Mouse (Mus musculus) frontal cortex, adult 2 months (tissue): ENCODE measurements around the gene Abtb1. TPM values are rescaled to one million over a fixed set of nuclear protein-coding genes. Genes with fewer than 3 reads are reported as not detected.

ENCODE experiments used
- DNase-seq, 2 experiments: peaks; one replicate each; pipeline ENCODE4 v3.0.0; 2022; ENCODE audit warnings: low spot score in 1 of 2; ENCODE audit errors: extremely low spot score in 1 of 2
- polyA plus RNA-seq: library from polyadenylated mRNA; depleted of rRNA; stranded (reverse); fragments of >200 nt; gene quantifications from 2 replicates; pipeline ENCODE4 v1.2.3, GENCODE M21; 2012

Abtb1 gene
- polyA plus RNA-seq, 1 experiment: 82.3 TPM

DNA sequence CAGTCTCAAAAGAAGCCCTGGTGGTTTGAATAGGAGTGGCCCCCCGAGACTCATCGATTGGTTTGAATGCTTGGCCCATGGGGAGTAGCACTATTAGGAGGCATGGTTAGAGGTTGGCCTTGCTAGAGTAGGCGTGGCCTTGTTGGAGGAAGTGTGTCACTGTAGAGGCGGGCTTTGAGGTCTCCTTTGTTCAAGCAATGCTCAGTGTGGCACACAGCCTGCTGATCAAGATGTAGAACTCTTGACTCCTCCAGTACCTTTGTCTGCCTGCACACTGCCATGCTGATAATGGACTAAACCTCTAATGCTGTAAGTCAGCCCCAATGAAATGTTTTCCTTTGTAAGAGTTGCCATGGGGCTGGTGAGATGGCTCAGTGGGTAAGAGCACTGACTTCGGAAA is 9.1 kb downstream of the Abtb1 start:
- no peak for DNase-seq

DNA sequence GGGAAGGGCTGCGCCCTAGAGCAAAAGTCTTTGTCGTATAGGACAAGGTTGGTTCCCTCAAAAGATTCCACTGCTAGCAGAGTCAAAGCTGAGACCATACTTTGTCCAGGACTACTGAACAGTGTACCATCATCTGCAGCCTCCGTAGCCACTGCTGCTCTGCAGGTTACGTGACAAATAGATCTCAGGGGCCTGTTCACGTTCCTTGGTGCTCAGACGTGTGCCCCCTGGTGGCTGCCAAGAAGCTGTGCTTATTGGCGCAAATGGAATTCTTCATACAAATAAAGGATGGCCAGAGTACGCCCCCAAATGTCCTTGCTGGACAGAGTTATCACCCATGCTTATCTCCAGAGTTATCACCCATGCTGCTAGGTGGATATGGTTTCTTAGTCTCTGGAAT is 10.3 kb downstream of the Abtb1 start:
- peak in 1 of 2 experiments; percentile 70 for DNase-seq

DNA sequence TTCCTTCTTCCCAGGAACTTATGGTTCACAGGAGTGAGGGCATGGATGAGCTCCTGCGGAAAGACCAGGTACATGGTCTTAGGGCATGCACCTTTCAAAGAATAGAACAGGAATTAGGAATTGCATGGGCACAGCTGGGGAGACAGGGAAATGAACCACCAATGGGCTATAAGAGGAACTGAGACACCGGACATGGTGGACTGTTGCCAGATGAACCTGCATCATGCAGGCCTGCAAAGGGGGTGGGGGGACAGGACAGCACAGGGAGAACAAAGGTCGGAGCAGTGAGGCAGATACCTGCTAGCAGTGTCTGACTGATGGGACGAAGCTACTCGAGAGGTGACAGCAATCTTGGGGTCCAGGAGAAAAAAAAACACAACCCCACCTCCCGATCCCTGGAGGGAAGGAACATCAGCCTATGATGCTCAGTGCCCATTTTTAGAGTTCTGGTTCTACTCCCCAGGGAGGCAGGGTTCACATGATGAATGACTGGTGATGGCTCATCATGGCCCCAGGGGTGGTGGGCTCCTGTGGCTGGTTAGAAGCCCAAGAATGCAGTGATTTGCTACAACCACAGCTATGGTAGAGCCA is 11.6 kb downstream of the Abtb1 start:
- no peak for DNase-seq

DNA sequence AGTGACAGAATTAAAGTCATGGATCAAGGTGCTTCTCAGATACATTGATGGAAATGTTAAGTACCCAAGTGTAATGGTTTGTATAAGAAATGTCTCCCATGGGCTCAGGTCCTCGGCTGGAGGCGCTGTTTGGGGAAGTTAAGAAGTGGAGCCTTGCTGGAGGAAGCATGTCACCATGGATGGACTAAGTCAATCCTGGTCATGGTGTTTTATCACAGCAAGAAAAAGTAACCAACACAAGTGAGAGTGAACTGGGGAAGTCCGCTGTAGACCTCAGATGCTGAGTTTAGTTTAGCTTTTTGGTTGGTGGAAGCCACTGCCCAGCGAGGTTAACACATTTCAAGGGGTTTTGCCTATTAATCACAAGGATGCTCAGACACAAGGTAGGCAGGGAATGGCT is 12.2 kb downstream of the Abtb1 start:
- DNase-seq: no peak

DNA sequence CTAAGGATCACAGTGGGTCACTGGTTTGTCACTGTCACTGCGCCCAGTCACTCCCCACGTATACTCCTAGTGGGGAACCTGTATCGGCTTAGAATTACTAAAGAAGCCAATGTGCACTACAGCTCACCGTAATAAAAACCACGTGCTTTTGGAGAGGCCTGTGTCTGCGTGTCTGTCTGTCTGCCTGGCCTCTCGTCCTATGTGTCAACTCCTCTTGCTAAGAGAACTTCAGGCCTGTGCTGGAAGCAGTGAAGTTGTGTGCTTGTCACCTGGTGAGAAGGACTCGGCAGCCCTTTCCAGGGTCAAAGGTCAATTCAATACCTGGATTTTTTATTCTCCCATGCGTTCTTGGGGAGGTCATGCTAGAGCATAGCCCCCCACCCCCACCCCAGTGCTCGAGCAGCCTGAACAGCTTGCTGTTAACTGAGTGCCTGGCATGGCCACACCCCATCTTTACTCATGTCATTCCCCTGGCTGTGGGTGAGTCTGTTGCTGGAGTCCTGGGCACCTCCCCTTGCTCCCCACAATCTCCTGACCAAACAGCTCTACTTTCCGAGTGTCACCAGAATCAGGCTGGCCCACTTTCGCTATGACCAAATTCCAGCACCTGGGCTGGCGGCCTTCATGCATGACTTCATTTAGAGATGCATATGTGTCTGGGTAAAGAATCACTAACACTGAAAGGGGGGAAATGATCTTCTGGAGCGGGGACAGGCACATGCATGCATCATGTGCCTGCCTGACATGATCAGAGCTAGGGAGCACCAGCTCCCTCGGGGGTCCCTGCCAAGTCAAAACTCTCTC is 13.4 kb downstream of the Abtb1 start:
- no peak for DNase-seq

DNA sequence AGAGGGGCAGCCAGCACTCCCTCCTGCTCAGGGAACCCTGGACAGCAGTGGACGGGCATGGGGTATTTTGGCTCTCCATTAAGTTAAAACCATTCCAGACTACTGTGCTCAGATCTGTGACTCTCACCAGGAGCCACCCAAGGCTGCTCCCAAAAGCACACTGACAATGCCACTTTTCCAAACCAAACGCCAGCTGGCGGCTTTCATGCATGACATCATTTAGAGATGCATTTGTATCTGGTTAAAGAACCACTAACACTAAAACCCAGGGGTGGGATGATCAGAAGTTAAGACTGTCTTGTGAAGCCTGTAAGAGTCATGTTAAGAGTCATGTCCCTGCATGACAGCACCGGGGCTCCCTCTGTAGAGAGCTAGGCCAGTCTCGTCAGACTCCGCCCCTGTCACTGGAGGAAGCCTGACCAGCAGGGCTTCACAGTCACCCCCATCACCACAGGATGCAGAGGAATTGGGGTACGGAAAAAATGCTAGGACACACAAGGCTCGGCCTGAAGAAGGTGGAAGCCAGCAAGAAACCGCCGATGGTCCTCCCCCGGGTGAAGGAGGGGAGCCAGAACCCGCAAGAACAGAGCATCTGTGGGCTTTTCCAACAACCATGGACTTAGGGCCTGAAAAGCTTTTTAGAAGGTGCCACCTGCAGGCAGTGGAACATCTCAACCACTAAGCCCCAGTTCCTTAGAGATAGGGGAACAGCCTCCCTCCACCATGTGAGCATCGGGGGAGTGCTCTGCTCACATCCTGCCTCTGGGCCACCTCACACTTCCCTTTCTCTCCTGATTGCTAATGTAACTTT is 14.2 kb downstream of the Abtb1 start:
- DNase-seq: peak in 1 of 2 experiments; percentile 52

DNA sequence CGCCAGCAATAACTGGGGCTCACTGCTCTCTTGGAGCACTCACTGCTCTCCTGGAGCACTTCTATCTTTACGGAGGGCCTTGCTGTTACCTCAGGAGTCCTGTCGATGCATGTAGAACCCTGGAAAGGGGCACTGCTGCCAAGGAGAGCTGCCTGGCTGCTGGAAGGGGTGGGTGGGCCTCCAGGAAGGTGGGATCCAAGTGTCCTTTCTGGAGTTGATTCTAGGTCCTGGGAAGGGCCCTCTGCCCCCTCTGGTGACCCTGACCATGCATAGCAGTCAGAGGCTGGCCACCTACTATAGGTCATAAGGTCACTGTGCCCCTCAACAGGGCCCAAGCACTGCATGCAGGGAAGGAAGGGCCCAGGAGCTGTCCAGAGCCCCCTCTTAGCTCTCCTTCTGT is 14.8 kb downstream of the Abtb1 start:
- DNase-seq: no peak

DNA sequence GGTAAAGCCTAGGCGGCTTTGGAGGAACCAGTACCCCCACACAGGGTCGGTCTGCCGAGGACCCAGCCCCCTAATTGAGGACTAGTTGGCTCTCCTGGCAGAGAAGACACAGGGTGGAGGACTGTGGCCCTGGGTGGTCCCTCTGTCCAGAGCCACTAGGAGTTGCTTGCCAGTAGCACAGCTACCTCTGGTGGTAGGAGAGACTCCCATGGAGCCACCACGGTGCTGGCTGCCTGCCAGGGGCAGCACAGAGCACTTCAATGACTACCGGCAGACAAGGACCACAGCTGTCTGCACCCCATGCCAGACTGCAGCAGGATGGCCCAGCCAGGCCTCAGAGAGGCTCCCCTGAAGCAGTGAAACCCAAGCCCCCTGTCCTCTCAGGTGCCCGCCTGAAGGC is 15.2 kb downstream of the Abtb1 start:
- DNase-seq: peak in 1 of 2 experiments; percentile 53

DNA sequence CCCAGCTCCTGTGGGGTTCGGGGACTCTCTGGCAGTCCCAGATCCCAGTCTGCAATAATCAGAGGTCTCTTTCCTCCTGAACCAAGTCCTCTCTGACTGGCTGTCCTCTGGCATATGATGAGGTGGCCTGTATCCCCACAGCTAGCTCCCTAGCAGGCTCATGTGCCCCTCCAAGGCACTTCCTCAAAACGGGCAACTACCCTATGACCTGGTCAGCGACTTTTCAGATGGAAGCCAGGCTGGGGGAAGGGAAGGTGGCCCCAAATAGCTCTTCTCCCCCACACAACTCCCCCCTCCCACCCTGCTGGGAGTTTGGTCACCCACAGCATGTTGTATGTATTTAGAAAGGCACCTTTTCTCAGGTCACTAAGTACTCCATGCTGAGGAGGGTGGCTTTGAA is 15.7 kb downstream of the Abtb1 start:
- DNase-seq: no peak

DNA sequence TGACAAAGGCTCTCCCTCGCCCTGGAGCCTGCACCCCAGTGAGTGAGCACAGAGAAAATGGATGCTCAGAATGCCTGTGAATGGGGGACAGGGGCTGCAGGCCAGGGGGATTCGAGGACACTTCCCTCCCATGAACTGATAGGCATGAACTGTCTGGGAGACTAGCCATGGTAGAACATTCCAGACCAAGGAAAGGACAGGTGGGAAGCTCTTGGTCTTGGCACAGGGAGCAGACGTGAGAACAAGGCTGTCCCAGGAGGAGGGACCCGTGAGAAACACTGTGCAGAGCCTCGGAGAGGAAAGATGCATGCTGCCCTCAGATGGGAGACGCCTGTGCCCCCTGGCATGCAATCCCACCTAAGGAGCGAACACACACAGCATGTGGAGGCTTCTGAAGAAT is 17.6 kb downstream of the Abtb1 start:
- DNase-seq: no peak

DNA sequence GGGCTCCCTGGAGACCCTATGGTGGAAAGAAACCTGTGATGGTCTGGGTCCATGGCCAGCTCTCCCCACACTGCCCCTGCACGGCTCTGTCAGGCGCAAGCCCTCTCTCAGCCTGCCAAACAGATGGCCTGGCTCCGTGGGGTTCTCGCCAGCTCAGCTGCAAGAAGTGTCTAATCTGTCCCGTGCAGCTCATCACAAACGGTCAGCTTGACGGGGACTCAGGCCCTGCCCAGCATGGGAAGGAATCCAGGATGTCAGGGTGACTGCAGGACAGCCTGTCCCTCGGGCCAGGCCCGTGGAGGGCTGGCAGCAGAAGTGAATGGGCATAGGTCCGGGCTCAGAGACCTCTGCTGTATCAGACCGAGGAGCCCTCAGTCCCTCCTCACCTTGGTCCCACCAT is 19.9 kb downstream of the Abtb1 start:
- peak in 1 of 2 experiments; percentile 35 for DNase-seq

DNA sequence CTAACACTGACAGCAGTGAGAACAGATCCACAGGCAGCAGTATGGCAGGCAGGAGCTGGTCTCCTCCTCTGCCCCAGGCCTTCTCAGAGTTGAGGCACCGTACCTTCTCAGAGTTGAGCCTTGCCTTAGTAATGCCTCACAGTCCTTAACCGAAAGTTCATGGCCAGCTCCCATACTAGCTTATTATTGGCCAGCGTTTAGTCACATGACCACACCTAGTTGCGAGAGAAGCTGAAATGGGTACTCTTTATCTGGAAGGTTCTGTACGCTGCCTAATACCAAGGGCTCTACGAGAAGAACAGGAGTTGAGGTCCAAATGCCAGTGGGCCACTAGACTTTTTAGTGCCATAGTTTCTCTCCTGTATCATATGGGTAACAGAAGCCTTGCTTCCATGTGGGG is 20.5 kb downstream of the Abtb1 start:
- no peak for DNase-seq

DNA sequence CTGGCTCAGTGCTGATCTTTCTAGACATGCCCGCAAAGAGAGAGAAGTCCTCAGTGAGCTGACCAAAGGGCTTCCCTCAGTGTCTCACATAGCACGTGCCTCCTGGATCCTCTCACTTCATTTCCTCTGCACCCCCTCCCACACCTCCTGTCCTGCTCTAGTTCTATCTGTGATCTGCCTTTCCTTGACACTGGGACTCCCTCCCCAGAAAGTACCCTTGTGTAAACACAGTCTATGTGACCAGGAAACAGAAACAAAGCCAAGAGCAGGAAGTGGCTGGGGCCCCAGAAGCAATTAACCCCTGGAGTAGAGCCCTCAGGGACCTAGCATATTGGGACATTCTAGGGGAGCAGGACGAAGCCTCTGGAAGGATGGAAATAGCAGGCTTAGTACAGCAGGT is 20.9 kb downstream of the Abtb1 start:
- no peak for DNase-seq

DNA sequence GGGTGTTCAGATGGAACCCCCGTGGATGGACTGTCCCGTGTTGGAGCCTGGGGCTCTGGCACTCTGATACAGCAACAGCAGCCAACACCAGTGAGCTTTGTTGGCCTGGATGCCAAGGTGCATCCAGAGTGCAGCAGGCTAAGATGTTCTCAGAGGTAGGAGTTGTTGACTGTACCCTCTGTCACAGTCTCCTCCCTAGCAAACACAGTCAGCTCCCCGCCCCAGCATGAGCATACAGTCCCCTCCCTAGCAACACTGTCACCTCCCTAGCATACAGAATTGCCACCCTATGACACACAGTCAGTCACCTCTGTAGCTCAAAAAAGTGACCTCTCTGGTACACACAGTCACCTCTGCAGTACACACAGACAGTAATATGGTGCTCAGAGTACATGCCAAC is 24.9 kb downstream of the Abtb1 start:
- no peak for DNase-seq

DNA sequence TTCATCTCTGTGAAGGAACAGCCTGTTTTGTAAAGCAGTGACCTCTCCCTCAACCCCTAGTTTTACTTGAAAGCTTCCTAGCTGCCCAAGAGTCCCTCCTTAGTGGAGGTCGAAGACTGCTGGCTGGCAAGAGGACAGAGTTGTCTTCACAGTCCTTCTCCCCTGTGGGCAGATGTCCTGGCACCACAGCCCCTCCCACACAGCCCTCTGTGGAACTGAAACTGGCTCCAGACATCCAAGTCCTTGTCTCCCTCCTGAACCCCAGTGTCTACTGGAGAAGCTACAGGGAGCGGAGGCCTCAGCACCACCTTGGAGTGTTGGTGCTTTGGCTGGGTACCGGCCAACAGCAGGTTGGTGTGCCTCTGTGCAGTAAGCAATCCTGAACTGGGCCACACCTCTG is 26.3 kb downstream of the Abtb1 start:
- no peak for DNase-seq

DNA sequence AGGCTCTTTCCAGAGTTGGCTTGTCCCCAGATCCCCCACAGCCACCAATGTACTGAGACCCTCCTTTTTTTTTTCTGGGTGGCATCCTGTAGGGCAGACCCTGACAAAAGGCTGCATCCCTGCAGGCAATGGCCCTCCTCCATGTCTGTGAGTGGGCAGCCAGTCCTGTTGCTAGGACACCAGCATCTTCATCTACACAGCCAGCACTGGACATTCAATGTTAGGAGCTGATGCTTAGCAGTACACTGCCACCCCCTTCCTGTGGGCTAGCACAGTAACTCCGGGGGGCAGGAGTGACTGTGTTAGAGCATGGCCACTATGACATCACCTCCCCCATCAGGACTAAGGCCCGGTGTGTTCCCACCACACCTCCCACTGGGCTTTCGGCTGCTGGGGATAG is 26.7 kb downstream of the Abtb1 start:
- DNase-seq: no peak

DNA sequence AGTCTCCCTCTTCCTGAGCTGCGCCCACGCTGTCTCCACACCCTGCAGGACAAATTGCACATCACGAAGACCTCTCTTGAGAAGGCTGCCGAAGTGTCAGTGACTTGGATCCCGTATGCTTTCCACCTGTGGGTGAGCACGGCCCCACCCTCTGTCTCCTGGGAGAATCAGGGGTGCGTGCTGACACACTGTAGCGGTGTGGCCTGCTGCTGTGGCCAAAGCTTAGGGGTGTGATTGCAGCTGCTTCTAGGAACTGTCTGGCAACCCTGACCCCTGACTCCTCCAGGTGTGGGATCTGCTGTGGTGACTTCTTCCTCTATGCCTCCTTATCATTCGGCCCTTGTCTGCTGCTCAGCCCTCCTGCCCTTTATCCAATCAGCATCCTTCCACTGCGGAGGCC is 28.0 kb downstream of the Abtb1 start:
- DNase-seq: no peak

DNA sequence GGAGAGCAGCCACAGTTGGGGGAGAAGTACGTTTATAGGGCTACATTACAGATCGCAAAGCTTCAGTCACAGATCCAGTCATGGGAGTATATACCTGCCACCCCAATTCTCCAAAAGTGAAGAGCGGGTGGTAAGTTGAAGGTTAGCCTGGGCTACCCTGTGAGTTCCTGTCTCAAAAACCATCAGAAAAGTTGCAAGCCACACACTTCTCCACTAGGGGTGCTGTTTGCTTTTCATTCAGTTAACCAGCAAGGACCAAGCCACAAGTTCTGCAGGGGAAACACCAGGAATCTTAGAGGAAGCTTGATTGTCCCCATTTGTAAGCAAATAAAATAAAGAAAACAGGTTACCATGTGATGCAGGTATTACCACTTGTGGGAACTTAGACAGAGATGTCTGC is 28.9 kb downstream of the Abtb1 start:
- DNase-seq: peak in 1 of 2 experiments; percentile 82

DNA sequence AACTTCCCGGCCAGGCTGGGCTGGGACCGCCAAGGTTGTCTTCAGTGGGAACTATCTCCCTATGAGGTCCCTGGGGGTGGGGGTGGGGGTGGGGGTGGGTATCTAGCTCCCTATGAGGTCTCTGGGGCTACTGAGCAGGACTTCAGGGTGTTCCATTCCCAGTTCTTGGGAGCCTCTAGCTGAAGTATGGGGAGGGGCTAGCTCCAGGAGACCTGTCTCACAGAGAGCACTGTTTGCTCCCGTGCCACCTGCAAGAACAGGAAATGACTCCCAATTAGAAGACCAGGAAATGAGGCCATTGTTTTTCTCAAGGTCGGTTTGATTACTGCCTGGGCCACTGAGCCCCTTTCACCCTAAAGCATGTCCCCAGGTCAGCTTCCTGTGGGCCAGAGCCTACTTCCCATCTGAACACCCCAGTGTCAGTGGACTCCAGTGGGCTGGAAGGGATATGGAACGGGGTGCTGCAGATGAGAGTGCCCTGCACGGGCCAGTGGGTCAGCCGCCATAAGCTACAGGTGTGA is 29.8 kb downstream of the Abtb1 start:
- no peak for DNase-seq

DNA sequence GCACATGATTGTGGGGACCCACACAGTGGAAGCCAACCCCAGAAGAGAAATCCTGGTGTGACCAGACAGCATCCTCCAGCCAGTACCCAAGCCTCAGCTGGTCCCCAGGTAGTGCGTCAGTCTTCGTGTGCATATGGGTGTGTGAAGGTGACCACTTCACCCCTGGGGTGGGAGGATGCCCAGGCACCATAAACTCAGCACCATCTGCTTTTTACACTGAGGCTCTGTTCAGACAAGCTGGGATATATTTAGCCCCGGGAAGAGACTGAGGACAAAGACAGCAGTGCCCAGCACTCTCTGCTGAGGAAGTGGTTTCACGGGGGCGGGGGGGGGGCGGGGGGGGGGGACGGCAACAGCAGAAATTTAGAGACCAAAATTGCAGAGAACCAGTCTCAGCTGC is 30.4 kb downstream of the Abtb1 start:
- DNase-seq: peak in 1 of 2 experiments; percentile 47

DNA sequence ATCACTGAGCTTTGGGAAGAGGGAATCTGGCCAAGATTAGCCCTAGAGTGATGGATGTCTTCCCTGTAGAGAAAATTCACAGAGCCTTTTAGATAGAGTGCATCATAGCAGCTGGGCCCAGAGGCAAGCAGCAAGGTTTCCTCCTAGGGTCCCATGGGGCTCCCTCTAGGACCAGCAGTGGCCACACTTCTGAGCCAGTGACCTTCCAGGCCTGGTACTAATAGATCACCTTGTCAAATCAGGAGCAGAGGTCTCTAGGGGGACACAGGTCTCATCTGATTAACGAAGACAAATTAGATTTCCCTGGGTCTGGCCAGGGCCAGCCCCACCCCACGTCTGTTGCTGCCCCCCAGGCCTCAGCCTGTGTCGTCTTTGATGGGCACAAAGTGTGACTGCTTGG is 31.5 kb downstream of the Abtb1 start:
- DNase-seq: no peak
